Mouse (Mus musculus): ENCODE results near the gene Spsb3. TPM values are rescaled to one million over a fixed set of nuclear protein-coding genes. Genes with fewer than 3 reads are reported as not detected.

Spsb3 gene
- polyA plus RNA-seq, 2 experiments: 39.4 to 49.6 TPM

DNA sequence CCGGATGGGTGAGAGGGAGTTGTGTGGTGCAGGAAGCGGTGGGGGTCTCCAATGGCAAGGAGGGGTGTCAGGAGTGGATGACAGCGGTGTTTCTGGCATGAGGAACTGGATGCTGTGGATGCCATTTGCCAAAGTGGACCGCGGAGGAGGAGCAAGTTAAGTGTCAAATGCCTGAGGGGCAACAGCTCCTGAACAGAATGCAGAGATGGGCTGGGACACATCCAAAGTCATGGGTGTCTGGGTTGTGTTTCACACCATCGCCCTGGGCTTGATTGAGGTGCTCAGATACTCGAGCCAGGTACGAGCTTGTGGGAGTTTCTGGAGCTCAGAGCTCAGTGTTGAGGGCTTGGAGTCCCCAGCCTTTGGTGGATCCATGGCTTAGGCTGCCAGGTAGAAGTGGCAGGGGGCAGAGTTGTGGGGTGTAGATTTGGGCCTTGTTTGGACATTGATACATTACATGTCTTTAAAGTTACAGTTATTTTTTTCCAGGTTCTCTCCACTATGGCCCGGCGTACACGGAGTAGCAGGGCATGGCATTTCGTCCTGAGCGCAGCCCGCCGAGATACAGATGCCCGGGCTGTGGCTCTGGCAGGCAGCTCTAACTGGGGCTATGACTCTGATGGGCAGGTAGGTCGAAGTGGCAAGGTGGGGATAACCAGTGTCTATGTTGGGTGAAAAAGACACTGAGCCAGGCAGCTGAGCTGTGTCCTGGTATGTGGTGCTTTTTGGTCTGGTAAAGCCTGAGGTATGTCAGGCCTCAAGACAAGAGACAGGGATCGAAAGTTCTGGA is 1.0 kb downstream of the Spsb3 start:
- Histone ChIP-seq H3K4me3 (replicated peaks; ENCODE audit: low read length) (peak overlapping the region; percentile 86), H3K36me3 (ENCODE audit: control insufficient read depth, insufficient read depth, low read length) (peaks cover 46% of the 10 kb centered on the region), H3K9me3 (ENCODE audit: control insufficient read depth, low read length) (no peaks in the 10 kb centered on the region), H3K4me2 (replicated peaks; ENCODE audit: low read depth, low read length, severe bottlenecking) (peak overlapping the region; percentile 66), H3K4me1 (ENCODE audit: control insufficient read depth, insufficient read depth, low read length) (peaks cover 15% of the 10 kb centered on the region), H3K9ac (ENCODE audit: low read depth, low read length, severe bottlenecking) (peak overlapping the region; percentile 80), H3K27ac (replicated peaks; ENCODE audit: low read depth, low read length) (no peak overlapping the region), H3K27me3 (ENCODE audit: control insufficient read depth, insufficient read depth, low read length) (no peaks in the 10 kb centered on the region)
- DNase-seq (ENCODE audit: low spot score) (no peak), ATAC-seq (ENCODE audit: low FRiP score, low read depth) (no peak)
- WGBS: 62% methylated on average over 18 of the region's 18 CpGs
- no peak for TF ChIP-seq POLR2A (IDR thresholded peaks at IDR 0.05; ENCODE audit: borderline replicate concordance, extremely low read depth, insufficient read depth, insufficient read length)

DNA sequence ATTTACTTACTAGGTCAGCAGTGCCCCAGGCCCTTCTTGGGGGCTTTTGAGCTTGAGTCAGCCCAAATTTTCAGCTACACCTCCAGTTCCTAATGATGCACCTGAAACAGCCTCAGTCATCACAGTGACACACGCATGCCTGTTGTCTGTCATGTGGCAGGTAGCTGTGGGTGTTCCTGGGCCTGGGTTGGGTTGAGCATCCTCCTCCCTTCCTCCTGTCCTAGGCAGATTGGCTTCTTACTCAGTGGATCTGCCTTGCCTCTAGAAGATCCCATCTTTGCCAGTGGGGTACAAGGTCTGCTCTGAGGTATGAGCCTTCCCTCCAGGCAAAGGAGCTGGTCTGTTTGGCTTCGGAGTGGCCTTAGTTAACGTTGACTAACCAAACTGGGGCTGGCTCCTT is 2.4 kb downstream of the Spsb3 start:
- no peak overlapping the region for H3K27ac ChIP-seq (replicated peaks; ENCODE audit: low read depth, low read length)
- peaks cover 47% of the 10 kb centered on the region for H3K36me3 ChIP-seq (ENCODE audit: control insufficient read depth, insufficient read depth, low read length)
- TF ChIP-seq POLR2A (IDR thresholded peaks at IDR 0.05; ENCODE audit: borderline replicate concordance, extremely low read depth, insufficient read depth, insufficient read length): no peak
- H3K9me3 ChIP-seq (ENCODE audit: control insufficient read depth, low read length): no peaks in the 10 kb centered on the region
- WGBS: 83% methylated on average over 3 of the region's 3 CpGs
- no peak overlapping the region for H3K9ac ChIP-seq (ENCODE audit: low read depth, low read length, severe bottlenecking)
- no peak for ATAC-seq (ENCODE audit: low FRiP score, low read depth)
- no peak overlapping the region for H3K4me2 ChIP-seq (replicated peaks; ENCODE audit: low read depth, low read length, severe bottlenecking)
- no peak for DNase-seq (ENCODE audit: low spot score)
- no peak overlapping the region for H3K4me3 ChIP-seq (replicated peaks; ENCODE audit: low read length)
- H3K4me1 ChIP-seq (ENCODE audit: control insufficient read depth, insufficient read depth, low read length): peaks cover 18% of the 10 kb centered on the region
- no peaks in the 10 kb centered on the region for H3K27me3 ChIP-seq (ENCODE audit: control insufficient read depth, insufficient read depth, low read length)

DNA sequence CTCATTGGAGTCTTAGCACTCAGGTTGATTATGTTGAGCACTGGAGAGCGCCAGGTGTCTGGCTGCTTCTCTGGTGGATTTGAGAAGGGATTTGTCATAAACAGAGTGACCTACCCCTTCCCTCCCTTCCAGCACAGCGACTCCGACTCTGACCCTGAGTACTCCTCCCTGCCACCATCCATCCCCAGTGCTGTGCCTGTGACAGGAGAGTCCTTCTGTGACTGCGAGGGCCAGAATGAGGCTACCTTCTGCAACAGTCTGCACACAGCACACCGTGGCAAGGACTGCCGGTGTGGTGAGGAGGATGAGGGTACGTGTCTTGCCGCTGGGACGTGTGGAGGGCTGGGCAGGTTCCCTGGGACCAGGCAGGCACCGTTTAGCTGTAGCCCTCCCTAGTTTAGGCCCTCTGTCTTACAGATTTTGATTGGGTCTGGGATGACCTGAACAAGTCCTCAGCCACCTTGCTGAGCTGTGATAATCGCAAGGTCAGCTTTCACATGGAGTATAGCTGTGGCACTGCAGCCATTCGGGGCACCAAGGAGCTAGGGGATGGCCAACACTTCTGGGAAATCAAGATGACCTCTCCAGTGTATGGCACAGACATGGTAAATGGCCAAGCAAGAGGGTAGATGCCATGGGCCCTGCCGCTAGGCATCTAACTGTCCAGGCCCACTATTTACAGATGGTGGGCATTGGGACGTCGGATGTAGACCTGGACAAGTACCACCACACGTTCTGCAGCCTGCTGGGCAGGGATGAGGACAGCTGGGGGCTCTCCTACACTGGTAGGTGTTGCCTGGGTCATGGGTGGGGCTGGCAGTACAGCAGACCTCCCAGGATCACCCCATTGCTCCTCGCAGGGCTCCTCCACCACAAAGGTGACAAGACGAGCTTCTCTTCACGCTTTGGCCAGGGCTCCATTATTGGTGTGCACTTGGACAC is 4.0 kb downstream of the Spsb3 start:
- DNase-seq (ENCODE audit: low spot score): no peak
- 90% methylated on average over 19 of the region's 19 CpGs for WGBS
- peaks cover 47% of the 10 kb centered on the region for H3K36me3 ChIP-seq (ENCODE audit: control insufficient read depth, insufficient read depth, low read length)
- H3K4me3 ChIP-seq (replicated peaks; ENCODE audit: low read length): no peak overlapping the region
- peaks cover 21% of the 10 kb centered on the region for H3K4me1 ChIP-seq (ENCODE audit: control insufficient read depth, insufficient read depth, low read length)
- ATAC-seq (ENCODE audit: low FRiP score, low read depth): no peak
- no peak overlapping the region for H3K9ac ChIP-seq (ENCODE audit: low read depth, low read length, severe bottlenecking)
- no peaks in the 10 kb centered on the region for H3K9me3 ChIP-seq (ENCODE audit: control insufficient read depth, low read length)
- no peak overlapping the region for H3K27ac ChIP-seq (replicated peaks; ENCODE audit: low read depth, low read length)
- no peak for TF ChIP-seq POLR2A (IDR thresholded peaks at IDR 0.05; ENCODE audit: borderline replicate concordance, extremely low read depth, insufficient read depth, insufficient read length)
- H3K27me3 ChIP-seq (ENCODE audit: control insufficient read depth, insufficient read depth, low read length): no peaks in the 10 kb centered on the region
- H3K4me2 ChIP-seq (replicated peaks; ENCODE audit: low read depth, low read length, severe bottlenecking): no peak overlapping the region

DNA sequence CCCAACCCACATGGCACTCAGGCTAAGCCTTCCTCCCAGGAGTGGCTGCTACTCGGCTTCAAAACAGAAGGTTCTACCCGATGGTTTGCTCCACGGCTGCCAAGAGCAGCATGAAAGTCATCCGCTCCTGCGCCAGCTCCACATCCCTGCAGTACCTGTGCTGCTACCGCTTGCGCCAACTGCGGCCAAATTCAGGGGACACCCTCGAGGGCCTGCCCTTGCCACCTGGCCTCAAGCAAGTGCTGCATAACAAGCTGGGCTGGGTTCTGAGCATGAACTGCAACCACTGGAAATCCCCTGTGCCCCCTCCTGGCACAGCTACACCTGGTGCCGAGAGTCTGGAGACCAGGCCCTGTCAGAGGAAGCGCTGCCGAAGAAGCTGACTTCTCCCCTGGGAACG is 4.9 kb downstream of the Spsb3 start:
- TF ChIP-seq POLR2A (IDR thresholded peaks at IDR 0.05; ENCODE audit: borderline replicate concordance, extremely low read depth, insufficient read depth, insufficient read length): no peak
- H3K36me3 ChIP-seq (ENCODE audit: control insufficient read depth, insufficient read depth, low read length): peaks cover 47% of the 10 kb centered on the region
- H3K4me3 ChIP-seq (replicated peaks; ENCODE audit: low read length): no peak overlapping the region
- DNase-seq (ENCODE audit: low spot score) (no peak), ATAC-seq (ENCODE audit: low FRiP score, low read depth) (no peak)
- H3K4me2 ChIP-seq (replicated peaks; ENCODE audit: low read depth, low read length, severe bottlenecking): no peak overlapping the region
- 77% methylated on average over 13 of the region's 13 CpGs for WGBS
- peaks cover 23% of the 10 kb centered on the region for H3K4me1 ChIP-seq (ENCODE audit: control insufficient read depth, insufficient read depth, low read length)
- no peaks in the 10 kb centered on the region for H3K9me3 ChIP-seq (ENCODE audit: control insufficient read depth, low read length)
- no peak overlapping the region for H3K9ac ChIP-seq (ENCODE audit: low read depth, low read length, severe bottlenecking)
- H3K27me3 ChIP-seq (ENCODE audit: control insufficient read depth, insufficient read depth, low read length): no peaks in the 10 kb centered on the region
- no peak overlapping the region for H3K27ac ChIP-seq (replicated peaks; ENCODE audit: low read depth, low read length)

DNA sequence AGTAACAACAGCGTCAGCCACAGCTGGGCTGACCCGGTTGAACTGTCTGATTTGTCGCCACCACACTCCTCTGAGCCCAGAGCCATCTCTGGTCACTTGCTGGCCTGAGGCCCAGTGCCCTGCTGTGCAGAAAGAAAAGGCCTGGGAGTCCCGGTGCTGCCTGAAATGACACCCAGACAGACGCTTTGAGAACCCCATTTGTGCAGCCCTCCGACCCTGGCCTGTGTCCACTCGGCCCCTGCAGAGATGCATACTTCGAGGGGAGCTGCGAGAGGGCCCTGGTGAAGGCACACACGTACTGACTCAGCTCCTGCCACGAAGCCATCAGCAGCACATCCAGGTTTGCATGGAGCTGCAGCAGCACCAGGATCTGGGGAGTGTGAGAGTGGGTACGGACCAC is 6.3 kb downstream of the Spsb3 start:
- Histone ChIP-seq H3K4me1 (ENCODE audit: control insufficient read depth, insufficient read depth, low read length) (peaks cover 25% of the 10 kb centered on the region), H3K9me3 (ENCODE audit: control insufficient read depth, low read length) (no peaks in the 10 kb centered on the region), H3K4me2 (replicated peaks; ENCODE audit: low read depth, low read length, severe bottlenecking) (no peak overlapping the region), H3K27me3 (ENCODE audit: control insufficient read depth, insufficient read depth, low read length) (no peaks in the 10 kb centered on the region), H3K4me3 (replicated peaks; ENCODE audit: low read length) (no peak overlapping the region), H3K36me3 (ENCODE audit: control insufficient read depth, insufficient read depth, low read length) (peaks cover 58% of the 10 kb centered on the region), H3K9ac (ENCODE audit: low read depth, low read length, severe bottlenecking) (no peak overlapping the region), H3K27ac (replicated peaks; ENCODE audit: low read depth, low read length) (no peak overlapping the region)
- no peak for TF ChIP-seq POLR2A (IDR thresholded peaks at IDR 0.05; ENCODE audit: borderline replicate concordance, extremely low read depth, insufficient read depth, insufficient read length)
- WGBS: 87% methylated on average over 12 of the region's 12 CpGs
- no peak for DNase-seq (ENCODE audit: low spot score)
- ATAC-seq (ENCODE audit: low FRiP score, low read depth): no peak

Measured in limb, embryonic 14.5 days (tissue).